Mouse (Mus musculus) monocyte, adult 5-6 weeks (primary cell): Measurements from ENCODE around the gene Epm2a. TPM values are rescaled to one million over a fixed set of nuclear protein-coding genes. Genes with fewer than 3 reads are reported as not detected.
A peak's percentile ranks its signal among the peaks of the same experiment; 100 is the strongest.
"Not testable (repeated sequence)": the region's sequence is repeated elsewhere in the genome, so short reads cannot be mapped to it uniquely, and the experiment has no call there.

Source experiments
- ATAC-seq: fragments of 153-309, 156-312 bp; replicated peaks from 2 replicates; pipeline ENCODE4 v1.8.0; 2017; ENCODE audit warnings: mild to moderate bottlenecking; ENCODE audit not compliant: low TSS enrichment, insufficient number of reproducible peaks, severe bottlenecking, poor library complexity, low FRiP score
- total RNA-seq: library from RNA; stranded (forward); fragments of 200-1000, 200-491, 200-594 nt; gene quantifications from 3 replicates; pipeline ENCODE4 v1.2.3, GENCODE M21; 2017

The Epm2a gene
- total RNA-seq = 0.85 to 1.4 TPM (median 1.2 TPM) in 3 replicates

- peak; percentile 73 for ATAC-seq
Measured at GRCm38 (mm10) chr10:11343205-11344141, at the start of gene Epm2a. Gene Epm2a (plus strand): TSS chr10:11343404.

DNA sequence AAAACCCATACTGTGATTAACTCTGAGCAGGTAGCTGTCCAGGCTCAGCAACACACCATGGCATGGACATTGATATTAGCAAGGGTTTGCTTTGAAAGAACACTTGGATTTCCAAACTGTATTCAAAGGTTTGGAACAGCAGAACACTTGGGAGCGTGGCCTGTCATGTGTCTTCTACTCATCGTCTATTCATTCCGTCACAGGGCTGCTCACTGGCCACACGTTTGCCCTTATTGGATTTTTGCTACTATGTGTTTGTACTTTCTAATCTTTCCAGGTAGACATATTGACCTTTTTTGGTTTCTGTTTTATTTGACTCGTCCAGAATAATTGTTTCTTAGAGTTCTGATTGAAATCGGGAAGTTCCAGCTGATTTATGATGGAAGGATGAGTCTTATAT, 44.8 kb upstream of the Epm2a start:
- no peak for ATAC-seq

DNA sequence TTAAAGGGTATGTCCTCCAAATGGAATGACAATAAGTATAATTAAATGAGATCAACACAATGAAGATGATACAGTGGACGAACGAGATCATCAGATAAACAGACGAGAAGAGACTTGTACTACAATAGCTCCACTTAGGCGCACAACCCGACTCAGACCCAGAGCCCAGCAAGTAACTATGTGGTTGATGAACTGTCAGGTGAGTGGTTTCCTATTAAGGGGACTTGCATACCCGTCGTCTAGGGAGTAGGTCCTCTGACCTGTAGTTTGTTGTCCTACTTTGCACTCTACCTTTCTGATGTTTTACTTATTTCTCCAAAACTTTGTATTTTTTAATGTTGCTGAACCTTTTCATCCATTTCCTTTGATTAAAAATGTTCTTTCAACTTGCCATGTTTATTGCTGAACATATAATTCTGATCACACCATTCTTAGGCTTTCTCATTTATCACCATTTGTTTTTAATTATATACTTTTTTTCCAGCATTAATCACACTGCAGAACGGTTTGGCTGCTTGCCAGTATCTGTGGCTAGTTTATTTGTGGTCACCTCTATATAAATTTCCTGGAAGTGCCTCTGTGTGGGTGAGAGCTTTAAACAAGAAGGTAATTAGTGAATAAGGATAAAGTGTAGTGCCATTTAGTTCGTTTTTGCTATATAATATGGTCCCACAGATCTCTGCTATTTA, 37.7 kb upstream of the Epm2a start:
- no peak for ATAC-seq

GRCm38 (mm10) chr10:11306054-11306367, 37.2 kb upstream of the Epm2a start:
- no peak for ATAC-seq

DNA sequence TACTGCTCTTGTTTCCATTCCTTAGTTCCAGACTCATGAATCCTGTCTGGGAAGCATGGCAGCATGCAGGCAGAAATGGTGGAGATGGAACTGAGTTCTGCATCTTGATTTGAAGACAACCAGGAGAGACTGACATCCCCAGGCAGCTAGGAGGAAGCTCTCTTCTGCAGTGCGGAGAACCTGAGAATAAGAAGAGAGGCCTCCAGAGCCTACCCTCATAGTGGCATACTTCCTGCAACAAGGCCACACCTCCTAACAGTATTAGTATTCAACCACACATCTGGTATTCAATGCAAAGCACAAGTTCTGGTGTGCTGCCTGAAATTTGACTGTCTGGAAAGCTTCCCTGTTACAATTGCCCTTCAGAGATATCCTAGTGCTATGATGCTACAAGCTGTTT, 33.3 kb upstream of the Epm2a start:
- no peak for ATAC-seq

DNA sequence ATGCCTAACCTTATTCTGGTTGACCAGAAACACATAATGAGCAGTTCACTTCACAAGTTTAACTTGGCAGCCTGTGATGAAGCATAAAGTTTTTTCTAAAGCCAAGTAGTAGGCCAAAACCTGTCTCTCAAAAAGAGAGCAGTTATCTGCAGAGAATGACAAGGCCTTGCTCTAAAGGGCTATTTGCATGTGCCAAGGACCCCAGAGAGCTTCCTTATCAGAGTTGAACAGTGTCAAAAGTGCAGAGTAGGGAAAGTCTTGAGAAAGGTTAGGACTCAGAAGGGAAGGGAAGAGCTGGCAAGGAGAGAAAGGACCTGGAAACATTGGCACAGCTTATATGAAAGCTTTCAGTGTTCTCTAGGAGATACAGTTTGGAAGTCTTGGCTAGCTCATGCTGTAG, 32.7 kb upstream of the Epm2a start:
- ATAC-seq = no peak

GRCm38 (mm10) chr10:11317856-11318454, 25.2 kb upstream of the Epm2a start:
- not testable (repeated sequence) for ATAC-seq

DNA sequence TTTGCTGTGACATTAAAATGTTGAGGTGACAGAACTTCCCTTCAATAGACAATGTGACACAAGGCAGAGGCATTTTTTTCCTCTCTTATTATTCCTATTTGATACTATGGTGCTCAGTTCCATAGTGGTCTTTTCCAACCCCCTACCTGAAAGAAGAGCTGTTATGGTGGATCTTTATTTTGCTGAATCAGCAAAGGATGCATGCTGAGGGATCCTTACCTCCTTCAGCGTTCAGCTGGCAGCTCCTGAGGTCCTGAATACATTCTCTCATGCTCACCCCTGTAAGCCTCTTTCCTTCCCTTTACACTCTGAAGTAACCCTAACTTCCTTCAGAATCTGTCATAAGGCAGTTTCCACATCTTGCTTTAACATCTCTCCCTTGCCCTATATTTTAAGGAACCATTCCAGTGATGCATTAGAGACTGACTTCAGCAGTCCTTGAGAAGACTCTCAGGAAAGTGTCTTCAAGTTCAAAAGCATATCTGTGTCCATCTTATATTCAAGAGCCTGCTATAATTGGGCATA, 23.7 kb upstream of the Epm2a start:
- no peak for ATAC-seq

DNA sequence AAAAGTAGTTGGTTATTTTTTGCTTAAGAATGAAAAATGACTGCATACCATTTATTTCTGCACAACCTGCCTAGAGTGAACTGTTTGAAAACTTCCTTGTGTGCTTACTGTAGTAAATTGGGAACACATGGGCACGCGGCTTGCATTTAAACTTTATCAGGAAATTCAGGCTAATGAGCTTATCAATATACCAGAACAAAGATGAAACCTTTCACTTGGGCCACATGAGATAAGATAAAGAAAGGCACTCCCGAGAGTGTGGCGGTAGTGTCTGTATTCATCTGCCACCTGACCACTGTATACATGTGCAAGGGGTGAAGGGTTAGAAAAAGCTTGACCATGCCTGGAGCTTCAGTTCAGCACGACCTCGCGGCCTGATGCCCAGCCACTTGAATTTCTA, 20.9 kb upstream of the Epm2a start:
- no peak for ATAC-seq

DNA sequence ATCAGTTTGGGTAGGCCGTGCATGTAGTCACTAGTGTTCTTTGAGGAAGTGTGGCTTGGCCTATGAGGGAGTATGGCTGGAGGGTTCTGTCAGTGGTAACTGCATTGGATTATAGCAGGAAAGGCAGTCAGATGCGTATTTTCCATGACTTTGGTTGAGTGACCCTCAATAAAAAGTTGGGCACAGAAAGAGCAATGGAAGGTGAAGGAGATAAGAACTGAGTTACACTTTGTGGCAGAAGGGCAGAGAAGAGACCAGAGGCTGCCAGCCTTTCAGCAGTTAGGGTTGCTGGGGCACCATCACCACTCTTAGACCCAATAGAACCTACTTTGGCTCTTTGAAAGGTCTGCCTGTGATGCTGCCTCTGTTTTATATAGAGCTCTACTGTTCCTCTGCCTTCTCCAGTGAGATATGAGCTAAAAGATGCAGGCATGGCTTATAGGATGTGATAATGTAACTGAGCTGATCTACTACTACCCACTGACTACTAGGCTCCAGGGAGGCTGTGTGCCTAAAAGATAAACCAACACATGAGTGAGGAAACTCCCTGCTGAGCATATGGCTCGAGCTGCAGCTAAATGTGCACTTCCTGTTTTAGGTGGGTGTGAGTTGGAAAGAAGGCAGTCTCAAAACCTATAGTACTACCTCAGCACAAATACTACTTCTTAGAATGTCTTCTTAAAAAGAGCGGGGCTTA, 19.9 kb upstream of the Epm2a start:
- no peak for ATAC-seq

- no peak for ATAC-seq
Measured at GRCm38 (mm10) chr10:11326526-11326925, 16.7 kb upstream of the Epm2a start.

DNA sequence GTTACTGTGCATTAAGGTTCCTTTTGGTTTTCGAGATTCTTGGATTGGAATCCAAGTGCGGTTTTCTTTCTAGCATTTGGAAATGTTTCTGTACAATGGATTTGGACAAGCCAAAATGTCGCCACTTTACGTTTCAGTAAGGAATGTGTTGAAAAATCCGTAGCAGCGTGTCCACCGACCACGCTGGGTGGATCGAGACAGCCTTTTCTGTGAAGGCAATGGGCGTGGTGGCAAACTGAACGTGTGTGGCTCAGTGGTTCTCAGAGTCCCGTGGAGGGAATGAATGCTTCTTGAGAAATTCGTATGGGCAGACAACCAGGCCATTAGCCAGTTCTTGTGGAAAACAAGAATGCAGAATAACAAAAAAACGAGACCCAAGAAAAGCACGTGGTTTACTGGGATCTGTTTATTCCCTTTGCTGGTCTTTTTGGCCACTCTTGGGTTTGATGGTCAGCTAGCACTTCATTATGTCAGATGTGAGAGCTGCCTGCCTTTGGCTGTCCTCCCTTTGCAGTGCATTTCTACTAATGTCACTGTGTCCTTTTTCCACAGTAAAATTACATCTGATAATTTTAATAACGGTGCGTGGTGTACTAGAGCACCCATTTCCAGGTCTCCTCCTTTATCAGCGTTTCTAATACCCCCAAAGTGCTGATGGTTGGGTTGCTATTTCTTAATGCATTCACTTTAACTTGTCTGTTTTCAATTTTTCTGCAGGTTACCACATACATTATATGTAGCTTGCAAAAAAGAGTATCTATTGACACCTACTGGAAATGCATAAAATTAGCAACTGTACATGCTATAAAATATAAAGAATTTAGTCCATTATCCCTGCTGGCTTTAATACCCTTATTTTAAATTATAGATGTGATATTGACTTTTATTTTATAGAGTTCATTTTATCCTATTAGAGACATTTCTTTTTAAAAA, 1.6 kb downstream of the Epm2a start:
- no peak for ATAC-seq

GRCm38 (mm10) chr10:11350243-11350974, 7.2 kb downstream of the Epm2a start:
- not testable (repeated sequence) for ATAC-seq

DNA sequence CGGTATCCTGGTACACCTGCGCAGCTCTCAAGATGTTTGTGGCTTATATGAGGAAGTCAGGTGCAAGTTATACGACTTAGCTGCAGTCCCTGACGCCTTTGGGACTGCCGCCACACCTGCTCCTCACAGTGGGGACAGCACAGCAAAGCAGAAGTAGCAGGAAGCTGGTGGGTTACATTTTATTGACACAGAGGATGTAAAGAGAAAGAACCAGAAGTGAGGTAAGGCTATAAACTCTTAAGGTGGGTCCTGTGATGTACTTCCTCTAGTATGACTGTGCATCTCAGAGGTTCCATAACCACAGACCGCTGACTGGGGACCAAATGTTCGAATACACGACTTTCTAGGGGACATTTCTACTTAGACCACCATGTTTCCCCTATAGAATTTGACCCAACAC, 11.4 kb downstream of the Epm2a start:
- ATAC-seq = no peak

DNA sequence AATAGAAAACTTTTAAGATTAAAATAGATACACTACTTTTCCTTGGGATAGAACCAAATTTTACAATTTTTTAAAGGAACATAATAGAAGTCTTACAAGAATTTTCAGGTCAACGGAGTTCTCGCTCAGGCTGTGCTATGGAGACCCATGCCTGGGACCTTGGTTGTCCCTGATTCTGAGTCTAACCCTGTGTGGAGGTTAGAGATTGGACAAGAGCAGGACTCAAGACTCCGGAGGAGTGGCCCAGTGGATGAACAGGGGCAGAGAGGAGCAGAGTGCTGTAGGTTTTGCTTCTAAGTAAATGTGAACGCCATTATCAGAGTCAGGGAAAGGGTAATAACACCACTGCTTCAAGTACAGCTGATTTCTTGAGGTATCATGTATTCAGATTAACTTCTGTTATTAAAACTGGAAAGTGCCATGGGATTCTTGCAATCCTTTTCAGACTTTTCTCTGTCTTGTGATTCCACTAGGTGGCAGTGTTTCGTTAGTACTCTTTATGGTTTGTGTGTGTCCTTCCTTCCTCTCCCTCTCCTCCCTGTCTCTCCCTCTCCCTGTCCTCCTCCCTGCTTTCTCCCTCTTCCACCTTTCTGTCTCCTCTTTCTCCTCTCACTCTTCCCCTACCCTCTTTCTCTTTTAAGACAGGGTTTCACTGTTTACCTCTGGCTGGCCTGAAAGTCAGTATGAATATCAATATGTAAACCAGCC, 18.9 kb downstream of the Epm2a start:
- no peak for ATAC-seq

DNA sequence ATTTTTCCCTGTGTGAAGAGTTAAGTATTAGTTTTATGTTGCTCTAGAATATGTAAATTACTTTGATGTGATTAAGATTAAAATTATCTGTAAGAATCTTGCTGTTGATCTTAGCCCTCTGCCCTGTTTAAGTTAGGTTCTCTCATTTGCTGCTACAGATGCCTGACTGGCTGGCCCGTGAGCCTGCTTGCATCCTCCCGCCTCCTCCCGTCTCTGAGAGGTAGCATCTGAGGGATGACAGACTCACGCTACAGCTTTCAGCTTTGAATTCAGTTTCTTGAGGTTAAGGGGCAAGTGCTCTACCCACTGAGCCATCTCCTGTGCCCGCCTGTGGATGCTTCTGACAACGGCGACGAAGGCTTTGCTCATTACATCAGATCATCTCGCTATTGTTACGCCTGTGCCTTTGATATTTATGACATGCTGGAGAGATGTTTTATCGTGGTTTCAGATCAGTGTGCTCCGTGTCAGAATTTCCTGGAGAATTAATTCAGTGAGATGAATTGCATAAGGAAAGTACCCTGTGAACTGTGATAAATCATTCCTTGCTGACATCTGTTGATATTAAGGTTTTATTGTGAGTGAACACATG, 19.8 kb downstream of the Epm2a start:
- ATAC-seq = no peak
